Mouse (Mus musculus): ENCODE measurements around the gene Zcchc9. TPM values are rescaled to one million over a fixed set of nuclear protein-coding genes. Genes with fewer than 3 reads are reported as not detected.

Zcchc9 gene
- polyA plus RNA-seq, 1 experiment from 2014 or later = 23.7 TPM

DNA sequence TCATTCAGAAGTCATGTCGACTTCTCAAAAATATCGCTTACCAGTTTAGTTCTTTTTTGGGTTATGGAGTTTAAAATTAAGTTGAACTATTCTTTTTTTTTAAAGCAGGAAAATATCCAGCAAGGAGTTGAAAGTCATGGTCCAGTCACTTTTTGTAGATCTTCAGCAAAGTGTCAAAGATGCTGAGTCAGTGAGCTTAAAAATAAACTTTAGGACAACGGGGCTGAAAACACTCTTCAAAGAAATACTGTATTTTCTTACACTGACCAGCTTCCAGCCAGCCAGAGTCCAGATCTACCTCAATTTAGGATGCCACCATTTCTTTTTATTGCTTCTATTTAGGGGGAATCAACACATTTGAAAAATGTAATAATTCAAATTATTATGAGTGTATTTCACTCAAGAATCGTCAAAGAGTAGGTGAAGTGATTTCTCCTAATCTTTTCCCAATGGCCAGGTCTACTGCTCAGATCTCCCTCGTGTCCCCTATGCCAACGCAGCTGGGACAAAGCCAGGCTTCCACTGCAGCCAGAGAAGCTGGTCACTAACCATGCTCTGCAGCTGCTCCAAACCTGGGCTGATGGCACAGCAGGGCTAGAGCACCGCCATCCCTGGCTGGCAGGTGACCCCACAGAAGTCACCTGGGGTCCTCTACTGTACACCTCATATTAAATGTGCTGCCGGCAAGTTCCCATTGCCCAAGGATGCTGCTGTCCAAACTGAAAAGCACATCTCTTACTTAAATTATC is 47.0 kb downstream of the Zcchc9 start:
- Histone ChIP-seq H3K4me3 (no peak overlapping the region), H3K4me2 (no peak overlapping the region), H3K9me3 (replicated peaks) (no peaks in the 10 kb centered on the region), H3K27ac (no peak overlapping the region), H3K4me1 (replicated peaks) (no peaks in the 10 kb centered on the region), H3K27me3 (no peaks in the 10 kb centered on the region), H3K36me3 (no peaks in the 10 kb centered on the region), H3K9ac (no peak overlapping the region)
- 80% methylated on average over 8 of the region's 8 CpGs for WGBS
- no peak for ATAC-seq (replicated peaks; ENCODE audit: insufficient number of reproducible peaks, insufficient read depth, low FRiP score, low read depth)

- Histone ChIP-seq H3K36me3 (no peaks in the 10 kb centered on the region), H3K4me1 (replicated peaks) (no peaks in the 10 kb centered on the region), H3K27ac (no peak overlapping the region), H3K4me3 (no peak overlapping the region), H3K27me3 (no peaks in the 10 kb centered on the region), H3K9me3 (replicated peaks) (no peaks in the 10 kb centered on the region), H3K9ac (no peak overlapping the region), H3K4me2 (no peak overlapping the region)
- ATAC-seq (replicated peaks; ENCODE audit: insufficient number of reproducible peaks, insufficient read depth, low FRiP score, low read depth) = no peak
- WGBS = 58% methylated on average over 8 of the region's 8 CpGs
These were observed 47.7 kb downstream of the Zcchc9 start for GRCm38 (mm10) chr13:91759791-91760190.

- Histone ChIP-seq H3K36me3 (no peaks in the 10 kb centered on the region), H3K4me1 (replicated peaks) (no peaks in the 10 kb centered on the region), H3K4me2 (no peak overlapping the region), H3K9me3 (replicated peaks) (no peaks in the 10 kb centered on the region), H3K27me3 (no peaks in the 10 kb centered on the region), H3K4me3 (no peak overlapping the region), H3K27ac (no peak overlapping the region), H3K9ac (no peak overlapping the region)
- ATAC-seq (replicated peaks; ENCODE audit: insufficient number of reproducible peaks, insufficient read depth, low FRiP score, low read depth) = no peak
- 46% methylated on average over 7 of the region's 7 CpGs for WGBS
These were observed 49.0 kb downstream of the Zcchc9 start for GRCm38 (mm10) chr13:91758316-91759048.

DNA sequence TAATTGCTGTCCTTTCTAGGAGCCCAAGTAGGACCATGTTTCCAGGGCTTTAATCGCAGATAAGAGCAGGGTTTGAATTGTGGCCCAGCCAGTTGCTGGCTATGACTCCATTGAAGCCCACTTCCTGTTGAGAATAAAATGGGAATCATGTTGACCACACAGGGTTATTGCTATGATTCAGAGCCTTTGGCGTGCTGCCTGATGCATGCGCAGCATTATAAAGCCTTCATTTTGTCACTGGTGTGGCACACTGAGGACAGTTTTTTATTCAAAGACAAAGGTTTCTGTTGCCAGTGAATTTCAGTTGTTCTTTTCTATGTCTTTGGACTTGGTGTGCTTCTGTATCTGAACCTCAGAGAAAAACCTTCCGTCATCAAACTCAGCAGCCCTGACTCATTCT is 51.3 kb downstream of the Zcchc9 start:
- Histone ChIP-seq H3K36me3 (no peaks in the 10 kb centered on the region), H3K9me3 (replicated peaks) (no peaks in the 10 kb centered on the region), H3K4me2 (no peak overlapping the region), H3K27ac (no peak overlapping the region), H3K4me1 (replicated peaks) (no peaks in the 10 kb centered on the region), H3K4me3 (no peak overlapping the region), H3K9ac (no peak overlapping the region), H3K27me3 (no peaks in the 10 kb centered on the region)
- no peak for ATAC-seq (replicated peaks; ENCODE audit: insufficient number of reproducible peaks, insufficient read depth, low FRiP score, low read depth)
- WGBS = 84% methylated on average over 4 of the region's 4 CpGs

- H3K4me1 ChIP-seq (replicated peaks) = no peaks in the 10 kb centered on the region
- H3K9me3 ChIP-seq (replicated peaks) = no peaks in the 10 kb centered on the region
- H3K4me3 ChIP-seq = no peak overlapping the region
- H3K27me3 ChIP-seq = no peaks in the 10 kb centered on the region
- H3K4me2 ChIP-seq = no peak overlapping the region
- no peak overlapping the region for H3K27ac ChIP-seq
- no peaks in the 10 kb centered on the region for H3K36me3 ChIP-seq
- ATAC-seq (replicated peaks; ENCODE audit: insufficient number of reproducible peaks, insufficient read depth, low FRiP score, low read depth) = no peak
- no peak overlapping the region for H3K9ac ChIP-seq
These were observed 52.7 kb downstream of the Zcchc9 start for GRCm38 (mm10) chr13:91754762-91755161.

- no peaks in the 10 kb centered on the region for H3K36me3 ChIP-seq
- no peaks in the 10 kb centered on the region for H3K9me3 ChIP-seq (replicated peaks)
- WGBS = 44% methylated on average over 4 of the region's 4 CpGs
- H3K9ac ChIP-seq = no peak overlapping the region
- no peak overlapping the region for H3K4me3 ChIP-seq
- ATAC-seq (replicated peaks; ENCODE audit: insufficient number of reproducible peaks, insufficient read depth, low FRiP score, low read depth) = no peak
- H3K4me2 ChIP-seq = no peak overlapping the region
- no peaks in the 10 kb centered on the region for H3K4me1 ChIP-seq (replicated peaks)
- no peaks in the 10 kb centered on the region for H3K27me3 ChIP-seq
- H3K27ac ChIP-seq = no peak overlapping the region
These were observed 53.8 kb downstream of the Zcchc9 start for GRCm38 (mm10) chr13:91753724-91754123.

DNA sequence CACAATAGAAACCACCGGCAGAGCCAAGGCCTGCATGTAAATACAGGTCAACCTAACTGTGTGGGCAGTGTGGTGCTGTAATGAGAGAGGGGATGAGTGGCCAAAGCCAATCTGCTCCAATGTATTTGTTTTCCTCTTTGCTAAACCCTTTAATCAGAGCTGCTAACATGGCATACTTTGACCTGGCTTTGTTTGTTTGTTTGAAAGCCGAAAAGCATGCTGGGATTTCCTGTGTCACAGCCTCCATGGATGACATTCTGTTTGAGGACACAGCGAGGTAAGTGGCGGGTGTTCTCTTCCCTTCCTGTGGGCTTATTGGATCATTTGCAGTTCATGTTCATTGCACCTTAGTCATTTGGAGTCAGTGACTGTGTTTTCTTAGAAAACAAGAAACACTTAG is 57.5 kb downstream of the Zcchc9 start:
- Histone ChIP-seq H3K4me3 (no peak overlapping the region), H3K9me3 (replicated peaks) (no peaks in the 10 kb centered on the region), H3K4me2 (no peak overlapping the region), H3K27me3 (no peaks in the 10 kb centered on the region), H3K4me1 (replicated peaks) (no peaks in the 10 kb centered on the region), H3K27ac (no peak overlapping the region), H3K36me3 (no peaks in the 10 kb centered on the region), H3K9ac (no peak overlapping the region)
- WGBS = 75% methylated on average over 4 of the region's 4 CpGs
- no peak for ATAC-seq (replicated peaks; ENCODE audit: insufficient number of reproducible peaks, insufficient read depth, low FRiP score, low read depth)

- Histone ChIP-seq H3K36me3 (no peaks in the 10 kb centered on the region), H3K4me3 (no peak overlapping the region), H3K9me3 (replicated peaks) (no peaks in the 10 kb centered on the region), H3K27ac (no peak overlapping the region), H3K9ac (no peak overlapping the region), H3K4me2 (no peak overlapping the region), H3K4me1 (replicated peaks) (no peaks in the 10 kb centered on the region), H3K27me3 (no peaks in the 10 kb centered on the region)
- 81% methylated on average over 2 of the region's 2 CpGs for WGBS
- ATAC-seq (replicated peaks; ENCODE audit: insufficient number of reproducible peaks, insufficient read depth, low FRiP score, low read depth) = no peak
These were observed 59.1 kb downstream of the Zcchc9 start for GRCm38 (mm10) chr13:91748401-91748800.

Small RNA genes within 50 kb of the gene (microRNA-seq; reads per million reads assigned to microRNA genes)
- not detected for gene Gm27656

Other genes with a start within 250 kb of the Zcchc9 start
- gene Acot12, start 66.2 kb downstream of the Zcchc9 start, polyA plus RNA-seq (2015; fragmentation: Nextera tagmentation; extraction: Ambion mirVana) = 0.08 TPM in 1 of 2 replicates, not detected in the other
- gene Ckmt2, start 69.2 kb upstream of the Zcchc9 start, polyA plus RNA-seq (2015; fragmentation: Nextera tagmentation; extraction: Ambion mirVana) = 43.4 and 52.3 TPM in 2 replicates

Data from heart, embryonic 15.5 days (tissue).